Mouse (Mus musculus): ENCODE measurements around the gene Pomt1.
"Not testable (repeated sequence)": the region's sequence is repeated elsewhere in the genome, so short reads cannot be mapped to it uniquely, and the experiment has no call there.

Pomt1 gene

GRCm38 (mm10) chr2:32282727-32283126 is 46.3 kb downstream of the Pomt1 start:
- no peak for DNase-seq (ENCODE audit: low spot score in 2 of 2)

GRCm38 (mm10) chr2:32283986-32284385 is 47.6 kb downstream of the Pomt1 start:
- no peak for DNase-seq (ENCODE audit: low spot score in 2 of 2)

- no peak for DNase-seq (ENCODE audit: low spot score in 2 of 2)
Observed at GRCm38 (mm10) chr2:32287334-32287840, 51.0 kb downstream of the Pomt1 start, which contains the start of gene Golga2. Golga2 (plus strand) TSS chr2:32287384.

- peak; percentile 91 to 97 for DNase-seq (ENCODE audit: low spot score in 2 of 2)
Observed at GRCm38 (mm10) chr2:32287923-32288367, 51.6 kb downstream of the Pomt1 start, which contains the start of gene Swi5. Swi5 (minus strand) TSS chr2:32288075.

GRCm38 (mm10) chr2:32288371-32288931 is 52.1 kb downstream of the Pomt1 start:
- DNase-seq (ENCODE audit: low spot score in 2 of 2): peak in 1 of 2 experiments; percentile 21

- DNase-seq (ENCODE audit: low spot score in 2 of 2): no peak
Observed at GRCm38 (mm10) chr2:32289578-32289977, 53.2 kb downstream of the Pomt1 start.

GRCm38 (mm10) chr2:32294348-32294747 is 58.0 kb downstream of the Pomt1 start:
- no peak for DNase-seq (ENCODE audit: low spot score in 2 of 2)

GRCm38 (mm10) chr2:32295285-32295684 is 58.9 kb downstream of the Pomt1 start:
- DNase-seq (ENCODE audit: low spot score in 2 of 2): no peak

- DNase-seq (ENCODE audit: low spot score in 2 of 2): not testable (repeated sequence)
Observed at GRCm38 (mm10) chr2:32295842-32296241, 59.5 kb downstream of the Pomt1 start.

- DNase-seq (ENCODE audit: low spot score in 2 of 2): peak in 1 of 2 experiments; percentile 35
Observed at GRCm38 (mm10) chr2:32299469-32299868, 63.1 kb downstream of the Pomt1 start.

- DNase-seq (ENCODE audit: low spot score in 2 of 2): no peak
Observed at GRCm38 (mm10) chr2:32302952-32303351, 66.6 kb downstream of the Pomt1 start.

GRCm38 (mm10) chr2:32304145-32304832 is 67.9 kb downstream of the Pomt1 start:
- DNase-seq (ENCODE audit: low spot score in 2 of 2): peak in 1 of 2 experiments; percentile 76
